In the genomic region with DNA sequence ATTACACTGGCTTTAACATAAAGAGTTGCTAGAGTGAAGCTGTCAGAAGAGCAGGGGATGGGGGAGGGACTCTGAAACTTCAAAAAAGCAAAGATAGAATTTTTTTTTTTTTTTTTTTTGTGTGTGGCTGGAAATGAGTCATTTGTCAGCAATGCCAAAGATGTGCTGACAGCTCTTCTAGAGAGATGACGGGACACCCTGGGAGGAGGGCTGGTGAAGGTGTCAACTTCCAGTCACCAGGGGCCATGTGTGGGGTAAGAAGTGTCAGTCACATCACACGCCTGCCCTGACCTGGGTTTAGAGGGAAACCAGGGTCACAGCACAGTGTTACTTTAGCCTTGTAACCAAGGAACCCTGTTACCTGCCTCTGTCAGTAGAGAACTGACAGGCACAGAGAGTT, we compare ENCODE assay signal across 10 mouse cellular contexts.
DNase-seq lines count a peak whose midpoint lies in the region; ATAC-seq lines count a peak whose summit lies in the region.
"Had no signal": no experiment of that assay in that cellular context is flagged by ENCODE, and none has a peak within 500 bp of the region (broad histone marks: within the 10 kb centered on the region; RNA-seq: fewer than 3 reads in every experiment).

No protein-coding gene starts in this region.

- no peaks in the 10 kb centered on the region for H3K9me3 ChIP-seq in heart, embryonic 11.5 days (replicated peaks; ENCODE audit: control insufficient read depth, low read length)
- H3K9me3 ChIP-seq in neural tube, embryonic 11.5 days (ENCODE audit: control insufficient read depth, low read length) = no peaks in the 10 kb centered on the region
- H3K9me3 ChIP-seq: liver, embryonic 15.5 days had no signal

- ATAC-seq in heart, embryonic 11.5 days (replicated peaks; ENCODE audit: insufficient number of reproducible peaks, low FRiP score, low TSS enrichment) = peak; percentile 86
- no peak for ATAC-seq in neural tube, embryonic 11.5 days (ENCODE audit: insufficient read depth, low FRiP score, low TSS enrichment)

- H3K9ac ChIP-seq in heart, embryonic 11.5 days (ENCODE audit: low read depth, low read length) = no peak overlapping the region
- no peak overlapping the region for H3K9ac ChIP-seq in neural tube, embryonic 11.5 days (ENCODE audit: low read length)
- H3K9ac ChIP-seq: liver, embryonic 15.5 days had no signal

- peaks cover 9% of the 10 kb centered on the region; the same call in 1 of the 2 replicates for H3K4me1 ChIP-seq in heart, embryonic 11.5 days (ENCODE audit: control insufficient read depth, insufficient read depth, low read length)
- H3K4me1 ChIP-seq in neural tube, embryonic 11.5 days (ENCODE audit: control insufficient read depth, insufficient read depth, low read length) = no peaks in the 10 kb centered on the region
- H3K4me1 ChIP-seq: liver, embryonic 15.5 days had no signal

- DNase-seq in adrenal gland, adult 2 months = peak; percentile 17
- DNase-seq in adrenal gland, postnatal 10 days = no peak
- DNase-seq in right cerebral cortex, adult 18-20 months = peak; percentile 22
- no peak for DNase-seq in right cerebral cortex, postnatal 14 days
- peak; percentile 16 for DNase-seq in neural tube, embryonic 11.5 days (ENCODE audit: low spot score)
- DNase-seq in c-Kit-positive CD71-positive TER-119-positive erythroid progenitor cells, embryonic 14.5 days (ENCODE audit: low spot score) = no peak
- no peak for DNase-seq in spleen, postnatal 36 days (ENCODE audit: low spot score in 2 of 2)
- DNase-seq: midbrain, embryonic 14.5 days had no signal

- peak overlapping the region; percentile 59 for H3K27ac ChIP-seq in heart, embryonic 11.5 days (ENCODE audit: low read depth, low read length)
- no peak overlapping the region for H3K27ac ChIP-seq in neural tube, embryonic 11.5 days (ENCODE audit: low read depth, low read length)
- H3K27ac ChIP-seq: liver, embryonic 15.5 days had no signal

- H3K4me2 ChIP-seq in heart, embryonic 11.5 days = peak overlapping the region; percentile 16; the same call in 1 of the 2 replicates
- H3K4me2 ChIP-seq in neural tube, embryonic 11.5 days (ENCODE audit: low read depth) = no peak overlapping the region
- H3K4me2 ChIP-seq: liver, embryonic 15.5 days had no signal

- no peaks in the 10 kb centered on the region for H3K36me3 ChIP-seq in heart, embryonic 11.5 days (ENCODE audit: control insufficient read depth, insufficient read depth, low read length)
- no peaks in the 10 kb centered on the region for H3K36me3 ChIP-seq in neural tube, embryonic 11.5 days (ENCODE audit: control insufficient read depth, insufficient read depth, low read length)
- H3K36me3 ChIP-seq: liver, embryonic 15.5 days had no signal

- WGBS in heart, embryonic 11.5 days (ENCODE audit: insufficient replicate concordance) = 2% methylated on average over 2 of the region's 2 CpGs
- WGBS in neural tube, embryonic 11.5 days = 42% methylated on average over 2 of the region's 2 CpGs

- no peak overlapping the region for H3K4me3 ChIP-seq in heart, embryonic 11.5 days (ENCODE audit: low read depth, low read length)
- H3K4me3 ChIP-seq in neural tube, embryonic 11.5 days (ENCODE audit: low read depth, low read length) = no peak overlapping the region
- H3K4me3 ChIP-seq: liver, embryonic 15.5 days had no signal

- H3K27me3 ChIP-seq in heart, embryonic 11.5 days (ENCODE audit: control insufficient read depth, insufficient read depth, low read length) = no peaks in the 10 kb centered on the region
- H3K27me3 ChIP-seq in neural tube, embryonic 11.5 days (ENCODE audit: control insufficient read depth, insufficient read depth, low read length) = no peaks in the 10 kb centered on the region
- H3K27me3 ChIP-seq: liver, embryonic 15.5 days had no signal

Comparison
In these comparisons a context has a peak if more than half of its experiments do, and no peak if none do; other contexts are left out.
1. DNase-seq: peak in adrenal gland, adult 2 months (single experiment), right cerebral cortex, adult 18-20 months (single experiment) and neural tube, embryonic 11.5 days (single experiment); none in adrenal gland, postnatal 10 days (single experiment), right cerebral cortex, postnatal 14 days (single experiment), c-Kit-positive CD71-positive TER-119-positive erythroid progenitor cells, embryonic 14.5 days (single experiment) and spleen, postnatal 36 days (0 of 2).